Mouse (Mus musculus): Measurements from ENCODE around the gene Glul.
"Not testable (repeated sequence)": the region's sequence is repeated elsewhere in the genome, so short reads cannot be mapped to it uniquely, and the experiment has no call there.

Glul gene

GRCm38 (mm10) chr1:153899731-153900380 is at the start of gene Glul, which contains the start of gene Teddm2:
Gene Glul (plus strand): TSS chr1:153899944.
Gene Teddm2 (minus strand): TSS chr1:153900228.
- peak; percentile 98 for DNase-seq

- DNase-seq, result not testable (repeated sequence)
Measured at GRCm38 (mm10) chr1:153852696-153853095, 47.0 kb upstream of the Glul start.

- no peak for DNase-seq
Measured at GRCm38 (mm10) chr1:153855946-153856345, 43.8 kb upstream of the Glul start.

GRCm38 (mm10) chr1:153874045-153874444 is 25.7 kb upstream of the Glul start, which contains the start of gene Teddm1b:
Gene Teddm1b (plus strand): TSS chr1:153874345.
- DNase-seq, result no peak

DNA sequence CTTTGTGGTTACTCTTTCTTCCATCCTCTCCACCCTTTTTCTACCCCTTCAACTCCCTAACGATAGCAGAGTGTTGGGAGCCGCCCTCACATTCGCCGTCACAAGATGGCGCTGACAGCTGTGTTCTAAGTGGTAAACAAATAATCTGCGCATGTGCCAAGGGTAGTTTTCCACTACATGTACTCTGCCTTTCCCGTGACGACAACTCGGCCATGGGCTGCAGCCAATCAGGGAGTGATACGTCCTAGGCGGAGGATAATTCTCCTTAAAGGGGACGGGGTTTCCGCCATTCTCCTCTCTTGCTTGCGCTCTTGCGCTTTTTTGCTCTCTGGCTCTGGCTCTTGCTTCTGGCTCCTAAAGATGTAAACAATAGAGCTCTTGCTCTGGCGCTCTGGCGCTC is 19.4 kb upstream of the Glul start:
- not testable (repeated sequence) for DNase-seq

GRCm38 (mm10) chr1:153886024-153886633 is 13.6 kb upstream of the Glul start:
- no peak for DNase-seq

GRCm38 (mm10) chr1:153890121-153890520 is 9.6 kb upstream of the Glul start:
- no peak for DNase-seq

- no peak for DNase-seq
Measured at GRCm38 (mm10) chr1:153891442-153891841, 8.3 kb upstream of the Glul start, which contains the start of gene Teddm1a. Gene Teddm1a (plus strand): TSS chr1:153891742.

DNA sequence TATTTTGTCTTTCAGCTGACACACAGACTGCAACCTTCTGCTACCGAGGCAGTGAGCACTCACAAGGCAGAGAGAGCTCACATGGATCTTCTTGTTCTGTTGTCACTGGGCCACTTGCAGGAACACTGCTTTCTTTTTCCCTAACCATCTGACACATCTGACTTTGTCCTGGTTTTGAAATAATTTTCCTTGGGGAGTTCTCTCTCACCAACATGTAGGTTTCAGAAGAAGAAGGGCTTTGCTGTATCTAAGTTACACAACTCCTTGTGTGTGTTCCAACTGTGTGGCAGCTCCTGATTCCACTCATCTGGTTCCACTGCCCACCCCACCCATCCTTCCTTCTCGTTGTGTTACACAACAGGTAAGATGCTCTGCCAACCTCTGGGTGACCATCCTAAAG is 6.0 kb upstream of the Glul start:
- no peak for DNase-seq

DNA sequence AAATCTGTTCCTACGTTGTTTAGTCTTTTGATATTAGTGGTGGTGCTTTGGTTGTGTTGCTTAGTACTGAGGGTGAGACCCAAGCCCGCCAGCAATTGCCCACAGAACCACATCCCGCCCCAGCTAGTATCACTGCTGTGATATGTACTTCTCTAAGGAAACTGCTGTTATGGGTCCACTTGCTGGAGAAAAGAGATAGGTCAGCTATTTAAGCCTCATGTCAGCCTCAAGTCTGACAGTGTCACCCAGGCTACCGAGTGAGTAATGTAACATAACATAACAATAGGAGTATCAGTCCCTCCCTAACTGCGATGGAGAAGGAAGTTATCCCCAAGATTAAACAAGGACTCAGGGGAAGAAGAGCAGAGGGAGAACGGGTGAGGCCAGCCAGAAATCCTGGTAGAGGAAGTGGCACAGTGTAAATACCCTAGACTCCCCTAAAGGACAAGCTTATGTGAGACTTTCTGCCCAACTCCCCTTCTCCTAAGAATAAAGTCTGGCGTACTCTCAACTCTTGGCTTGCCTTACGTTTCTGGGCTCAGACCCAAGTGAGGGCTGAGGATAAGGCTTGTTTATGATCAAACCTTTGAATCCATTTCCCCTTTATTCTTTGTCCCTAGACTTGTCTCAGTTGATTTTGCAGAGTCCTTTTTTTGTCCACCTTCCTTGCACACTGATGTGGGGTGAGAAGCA is 5.4 kb upstream of the Glul start:
- DNase-seq, result no peak

GRCm38 (mm10) chr1:153894979-153895378 is 4.8 kb upstream of the Glul start:
- peak; percentile 83 for DNase-seq

GRCm38 (mm10) chr1:153897196-153897595 is 2.5 kb upstream of the Glul start:
- DNase-seq, result no peak

DNA sequence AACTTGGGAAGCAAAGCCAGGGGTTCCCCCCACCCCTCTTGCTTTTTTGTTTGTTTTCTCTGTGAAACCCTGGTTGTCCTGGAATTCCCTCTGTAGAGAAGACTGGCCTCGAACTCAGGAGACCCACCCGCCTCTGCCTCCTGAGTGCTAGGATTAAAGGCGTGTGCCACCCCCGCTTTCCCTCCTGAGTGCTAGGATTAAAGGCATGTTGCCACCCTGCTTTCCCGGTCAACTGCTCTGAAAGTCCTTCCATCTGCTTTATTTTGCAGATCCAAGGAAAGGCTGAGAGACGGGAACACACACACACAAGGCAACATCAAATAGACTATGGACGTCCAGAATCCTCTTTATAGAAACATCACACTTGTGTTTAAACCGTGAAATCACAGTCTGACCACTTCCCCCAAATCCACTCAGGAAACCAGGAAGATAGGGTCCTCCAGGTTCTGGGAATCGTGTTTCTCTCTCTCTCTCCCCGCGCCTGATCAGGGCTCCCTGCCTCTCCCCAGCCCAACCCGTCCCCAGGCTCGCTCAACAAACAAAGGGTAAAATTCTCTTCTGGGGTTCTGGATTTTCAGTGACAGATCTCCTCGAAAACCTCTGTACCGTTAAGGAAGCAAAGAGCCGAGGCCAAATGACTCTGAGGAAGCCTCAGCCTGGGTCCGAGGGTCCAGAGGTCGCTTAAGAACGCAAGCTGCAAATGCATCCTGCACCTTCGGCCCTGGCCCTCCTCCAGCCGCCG is 584 bp upstream of the Glul start:
- DNase-seq, result no peak

DNA sequence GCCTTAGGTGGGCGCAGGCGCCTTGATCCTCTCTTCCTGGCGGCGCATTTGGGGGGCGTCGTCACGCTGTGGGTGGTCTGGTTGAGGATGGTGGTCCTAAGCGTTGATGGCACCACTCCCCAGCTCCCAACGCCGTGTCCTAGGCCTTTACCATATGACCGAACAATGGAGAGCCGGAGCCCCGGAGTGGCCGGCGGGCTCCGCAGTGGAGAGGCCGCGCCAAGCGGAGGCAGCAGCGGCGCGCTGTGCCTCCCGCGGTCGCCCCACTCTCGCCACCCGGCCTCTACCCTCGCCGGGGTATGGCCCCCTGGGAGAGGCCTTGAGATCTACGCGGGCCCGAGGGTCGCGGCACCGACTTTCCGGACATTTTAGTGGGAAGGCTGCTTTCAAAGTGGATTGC is 637 bp downstream of the Glul start:
- peak; percentile 71 for DNase-seq

- peak; percentile 45 for DNase-seq
Measured at GRCm38 (mm10) chr1:153900860-153901730, 1.4 kb downstream of the Glul start.

DNA sequence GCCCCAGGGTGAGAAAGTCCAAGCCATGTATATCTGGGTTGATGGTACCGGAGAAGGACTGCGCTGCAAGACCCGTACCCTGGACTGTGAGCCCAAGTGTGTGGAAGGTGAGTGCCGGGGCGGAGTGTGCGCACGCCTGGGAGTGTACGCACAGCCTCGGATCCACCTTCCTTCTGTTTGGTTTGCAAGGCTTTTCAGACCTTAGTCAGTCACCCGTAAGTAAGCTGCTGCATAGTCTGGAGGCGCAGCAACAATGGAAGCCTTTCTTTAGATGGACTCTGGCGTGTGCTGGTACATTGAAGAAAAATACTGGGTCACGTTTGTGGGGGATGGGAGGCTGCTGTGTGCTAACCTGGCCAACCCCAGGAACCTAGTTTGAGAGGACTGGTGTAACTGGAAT is 3.3 kb downstream of the Glul start:
- DNase-seq, result no peak

DNA sequence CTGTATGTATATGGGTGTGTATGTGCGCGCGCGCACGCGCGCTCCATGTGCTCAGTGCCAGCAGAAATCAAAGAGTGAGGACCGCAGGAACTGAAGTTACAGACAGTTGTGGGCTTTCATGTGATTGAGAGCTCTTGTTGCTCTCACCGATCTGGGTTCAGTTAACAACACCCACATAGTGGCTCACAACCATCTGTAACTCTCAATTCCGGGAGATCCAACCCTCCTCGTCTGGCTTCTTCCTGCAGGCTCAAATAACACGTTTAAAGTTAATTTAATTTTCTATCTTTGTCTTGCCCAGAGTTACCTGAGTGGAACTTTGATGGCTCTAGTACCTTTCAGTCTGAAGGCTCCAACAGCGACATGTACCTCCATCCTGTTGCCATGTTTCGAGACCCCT is 4.5 kb downstream of the Glul start:
- no peak for DNase-seq

GRCm38 (mm10) chr1:153905884-153906283 is 6.1 kb downstream of the Glul start:
- DNase-seq, result no peak

DNA sequence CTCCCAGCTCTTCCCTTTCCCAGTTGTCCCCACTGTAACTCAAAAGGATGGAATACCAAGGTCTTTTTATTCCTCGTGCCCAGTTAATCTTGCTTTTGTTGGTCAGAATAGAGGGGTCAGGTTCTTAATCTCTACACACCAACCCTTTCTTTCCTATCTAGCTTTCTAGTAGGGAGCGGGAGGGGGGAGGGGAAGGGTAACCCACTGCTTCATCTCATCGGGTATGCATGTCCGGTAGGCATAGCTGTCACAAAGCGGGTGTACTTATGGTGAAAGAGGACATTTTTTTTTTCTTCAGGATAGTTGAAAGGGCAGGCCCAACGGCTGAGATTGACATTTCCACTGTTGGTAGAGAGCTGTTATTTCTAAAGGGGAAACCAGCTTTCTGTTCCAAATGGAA is 8.5 kb downstream of the Glul start:
- no peak for DNase-seq

DNA sequence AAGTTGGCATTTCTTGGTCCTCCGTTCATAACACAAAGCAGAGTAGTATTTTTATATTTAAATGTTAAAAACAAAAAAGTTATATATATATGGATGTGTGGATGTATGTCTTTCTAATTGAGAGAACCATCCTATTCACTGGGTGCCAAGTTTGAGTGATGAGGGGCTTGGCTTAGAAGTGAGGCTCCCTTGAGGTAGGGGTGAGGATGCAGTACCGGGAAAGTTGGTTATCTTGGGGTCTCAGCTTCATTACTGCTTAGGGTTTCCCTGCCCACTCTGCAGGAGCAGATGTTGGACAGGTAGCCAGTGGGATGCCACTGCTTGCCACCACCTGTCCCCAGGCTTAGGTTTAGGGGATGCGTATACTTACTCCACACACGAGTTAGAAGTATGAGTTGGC is 9.0 kb downstream of the Glul start:
- no peak for DNase-seq

DNA sequence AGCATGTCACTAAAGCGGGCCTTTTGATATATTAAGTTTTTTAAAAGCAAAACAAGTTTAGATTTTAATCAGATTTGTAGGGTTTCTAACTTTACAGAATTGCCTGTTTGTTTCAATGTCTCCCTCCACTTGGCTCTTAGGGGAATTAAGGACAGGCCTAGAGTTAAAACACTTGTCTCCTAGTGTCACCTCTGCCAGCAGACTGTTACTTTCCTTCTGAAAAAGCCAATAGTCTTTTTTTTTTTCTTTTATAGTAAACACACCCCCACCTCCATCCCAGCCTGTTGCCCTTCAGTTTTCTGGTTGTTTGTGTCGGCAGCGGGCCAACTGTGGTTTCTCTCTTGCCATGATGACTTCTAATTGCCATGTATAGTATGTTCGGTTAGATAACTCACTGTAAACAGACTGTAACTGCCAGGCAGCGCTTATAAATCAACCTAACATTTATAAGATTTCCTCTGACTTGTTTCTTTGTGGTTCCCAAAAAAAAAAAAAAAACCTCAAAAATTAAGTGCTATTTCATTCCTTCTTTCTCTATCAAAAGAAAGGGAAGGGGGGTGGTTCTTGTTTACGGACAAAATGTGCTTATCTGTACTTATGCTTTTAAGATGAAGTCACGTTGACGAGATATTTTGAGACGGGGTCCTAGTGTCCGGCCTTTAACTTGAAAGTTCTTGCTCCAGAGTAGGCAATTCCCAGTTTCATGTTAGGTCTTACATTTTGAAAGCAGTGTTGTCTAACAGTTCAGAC is 9.6 kb downstream of the Glul start:
- DNase-seq, result peak; percentile 61

GRCm38 (mm10) chr1:153909963-153910291 is 10.2 kb downstream of the Glul start:
- DNase-seq, result no peak
